Mouse (Mus musculus) ES-E14 (cell line): ENCODE results near the gene Ovol3. TPM values are rescaled to one million over a fixed set of nuclear protein-coding genes. Genes with fewer than 3 reads are reported as not detected.
A peak's percentile ranks its signal among the peaks of the same experiment; 100 is the strongest.

Experiments
- DNase-seq: peaks from one replicate; pipeline ENCODE4 v3.0.0-alpha.2; 2013; ENCODE audit warnings: low read depth, low spot score
- H3K27ac ChIP-seq: 2 replicates; pipeline ENCODE4 v1.5.1; 2012; ENCODE audit warnings: low read depth, mild to moderate bottlenecking, low read length, moderate library complexity, mixed read lengths; ENCODE audit not compliant: poor library complexity, insufficient read depth, severe bottlenecking
- H3K36me3 ChIP-seq: 2 replicates; pipeline ENCODE4 v1.6.1; 2012; ENCODE audit warnings: mild to moderate bottlenecking, low read length, moderate library complexity, mixed read lengths; ENCODE audit not compliant: control insufficient read depth, poor library complexity, insufficient read depth, severe bottlenecking
- H3K4me1 ChIP-seq, 2 experiments: fragments of 150-350 bp in 1 of 2; sonication (generic) in 1 of 2; 2 replicates each; pipeline ENCODE4 v1.6.1; 2012; ENCODE audit warnings: low read length in 2 of 2, mild to moderate bottlenecking in 1 of 2, mixed read lengths in 1 of 2; ENCODE audit not compliant: control insufficient read depth in 2 of 2, insufficient read depth in 2 of 2, poor library complexity in 1 of 2
- H3K4me3 ChIP-seq, 2 experiments: fragments of 150-350 bp in 1 of 2; sonication (generic) in 1 of 2; 2 replicates each; pipeline ENCODE4 v1.5.1; 2012; ENCODE audit warnings: low read length in 2 of 2, low read depth in 1 of 2, mild to moderate bottlenecking in 1 of 2, mixed read lengths in 1 of 2; ENCODE audit not compliant: insufficient read depth in 1 of 2, poor library complexity in 1 of 2, severe bottlenecking in 1 of 2
- H3K9ac ChIP-seq: 2 replicates; pipeline ENCODE4 v1.6.1; 2012; ENCODE audit warnings: low read depth, mild to moderate bottlenecking, low read length, mixed read lengths; ENCODE audit not compliant: poor library complexity, insufficient read depth, severe bottlenecking
- H3K9me3 ChIP-seq: fragments of 150-350 bp; sonication (generic); 2 replicates; pipeline ENCODE4 v1.6.1; 2012; ENCODE audit warnings: low read depth, mild to moderate bottlenecking, low read length; ENCODE audit not compliant: control insufficient read depth, insufficient read depth
- CHD2 ChIP-seq: IDR thresholded peaks from 2 replicates; pipeline ENCODE4 v1.6.1; 2014; ENCODE audit warnings: mild to moderate bottlenecking, low read depth, low read length, inconsistent platforms
- HCFC1 ChIP-seq: IDR thresholded peaks from 2 replicates; pipeline ENCODE4 v1.6.1; 2012; ENCODE audit warnings: low read length, inconsistent platforms, borderline replicate concordance; ENCODE audit not compliant: insufficient read depth
- MAFK ChIP-seq: IDR thresholded peaks from 2 replicates; pipeline ENCODE4 v1.6.1; 2014; ENCODE audit warnings: mild to moderate bottlenecking, low read depth, low read length, inconsistent platforms; ENCODE audit not compliant: insufficient read depth
- ZC3H11A ChIP-seq: IDR thresholded peaks from 2 replicates; pipeline ENCODE4 v1.6.1; 2012; ENCODE audit warnings: low read depth, mild to moderate bottlenecking, inconsistent platforms, low read length, borderline replicate concordance
- ZNF384 ChIP-seq: IDR thresholded peaks from 2 replicates; pipeline ENCODE4 v1.6.1; 2012; ENCODE audit warnings: low read depth, low read length, inconsistent platforms
- in situ Hi-C, 2 experiments: fragments of 600-800 bp; cut with MboI; formaldehyde crosslinking; loops; one replicate each; pipeline ENCODE4 v1.15.1; 2025; ENCODE audit warnings: low sequenced_read_pairs in 2 of 2, inconsistent platforms in 1 of 2; ENCODE audit not compliant: unreplicated experiment in 2 of 2
- total RNA-seq: library from RNA; depleted of rRNA; stranded (reverse); fragments of 300-350 nt; gene quantifications from 2 replicates; pipeline ENCODE4 v1.2.3, GENCODE M21; 2012

Gene Ovol3
- total RNA-seq, 1 experiment: not detected

DNA sequence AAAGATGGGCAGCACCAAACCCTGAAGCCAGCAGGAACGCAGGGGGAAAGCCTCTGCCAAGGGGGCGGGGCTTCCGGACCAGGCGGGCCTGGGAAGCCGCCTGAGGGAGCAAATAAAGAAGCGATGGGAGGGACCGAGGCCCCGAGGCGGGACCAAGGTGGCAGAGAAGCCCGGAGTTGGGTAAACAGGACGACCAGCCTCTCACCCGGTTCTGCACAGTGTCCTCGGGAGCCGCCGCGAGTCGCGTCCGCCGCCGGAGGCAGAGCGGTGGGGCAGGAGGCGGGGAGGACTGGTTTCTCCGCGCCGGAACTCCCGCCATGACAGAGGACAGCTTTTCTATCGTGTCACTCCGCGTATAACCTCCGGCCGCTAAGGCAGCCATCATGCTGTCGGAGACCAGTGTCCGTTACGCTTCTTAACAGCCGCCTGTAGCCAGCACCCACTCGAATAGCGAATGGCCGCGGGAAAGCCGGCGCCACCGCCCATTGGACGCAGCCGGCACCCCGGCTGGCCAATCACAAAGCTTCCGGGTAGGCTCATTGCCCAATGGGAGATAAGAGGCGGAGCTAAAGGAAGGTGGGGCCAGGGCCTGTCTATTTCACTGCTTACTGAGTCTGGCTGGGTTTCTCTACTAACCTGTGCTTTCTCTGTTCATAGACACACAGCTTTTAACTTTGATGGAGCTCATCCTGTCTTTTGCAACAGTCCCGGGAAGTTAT is 44.6 kb upstream of the Ovol3 start, which contains the start of the genes Thap8 and Wdr62:
Gene Thap8 (plus strand): TSS at position 144 of the 719 bp plus-strand sequence.
Gene Wdr62 (minus strand): TSS at position 469 of the 719 bp plus-strand sequence.
- H3K4me3 ChIP-seq: peak within 1 kb of the TSS; percentile 82 to 86
- H3K9me3 ChIP-seq: no peaks in the 10 kb centered on the region
- in situ Hi-C loops: no loop called here
- DNase-seq: peak; percentile 96
- peaks cover 2 to 6% of the 10 kb centered on the region in 2 experiments; a peak in 2 of 4 replicates for H3K4me1 ChIP-seq
- peak within 1 kb of the TSS; percentile 87 for H3K9ac ChIP-seq
- peak; percentile 85 for TF ChIP-seq CHD2
- no peak for TF ChIP-seq ZNF384
- peak within 1 kb of the TSS; percentile 97 for H3K27ac ChIP-seq
- H3K36me3 ChIP-seq: peaks cover 4% of the 10 kb centered on the region

DNA sequence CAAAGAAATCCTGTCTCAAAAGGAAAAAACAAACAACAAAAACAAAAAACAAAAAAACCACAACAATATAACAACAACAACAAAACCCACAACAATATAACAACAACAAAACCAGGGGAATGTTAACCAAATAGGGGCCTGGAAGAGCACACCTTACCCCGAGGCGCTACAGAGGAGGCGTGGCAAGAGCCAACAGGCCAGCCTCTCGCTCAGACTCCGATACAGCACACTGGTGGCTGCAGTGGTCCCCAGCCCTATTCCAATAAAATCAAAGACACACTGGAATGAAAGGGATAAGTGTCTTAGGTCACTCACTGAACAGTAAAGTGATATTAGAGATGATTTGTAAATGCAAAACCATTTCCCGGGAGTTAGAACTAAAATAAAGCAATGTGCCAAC is 44.0 kb upstream of the Ovol3 start:
- Histone ChIP-seq H3K9me3 (no peaks in the 10 kb centered on the region), H3K4me3 (peak overlapping the region; percentile 82 to 86), H3K4me1 (peaks cover 2 to 6% of the 10 kb centered on the region in 2 experiments; a peak in 2 of 4 replicates), H3K9ac (no peak overlapping the region), H3K27ac (no peak overlapping the region; the same call in 1 of the 2 replicates), H3K36me3 (peaks cover 4% of the 10 kb centered on the region)
- TF ChIP-seq CHD2: no peak
- no peak for TF ChIP-seq ZNF384
- no peak for TF ChIP-seq ZC3H11A
- TF ChIP-seq HCFC1: no peak
- no peak for TF ChIP-seq MAFK
- in situ Hi-C loops: no loop called here
- peak; percentile 86 for DNase-seq

DNA sequence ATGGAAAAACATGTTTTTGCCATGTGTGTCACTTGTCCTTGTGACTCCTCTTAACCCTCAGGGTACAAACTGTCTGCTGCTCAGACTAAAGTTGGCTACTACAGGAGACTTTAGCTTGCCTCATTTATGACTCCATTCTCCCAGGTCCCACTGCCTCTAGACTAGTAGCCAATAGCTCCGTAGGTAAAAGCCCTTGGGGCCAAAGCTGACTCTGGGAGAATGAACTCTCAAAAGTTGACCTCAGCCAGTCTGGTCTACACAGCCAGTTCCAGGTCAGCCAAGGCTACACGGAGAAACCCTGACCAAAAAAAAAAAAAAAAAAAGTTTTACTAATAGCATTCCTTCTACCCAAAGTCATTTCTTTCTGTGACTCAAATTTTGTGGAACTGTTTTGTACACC is 43.4 kb upstream of the Ovol3 start:
- DNase-seq: no peak
- H3K4me1 ChIP-seq: peaks cover 2 to 6% of the 10 kb centered on the region in 2 experiments; a peak in 2 of 4 replicates
- TF ChIP-seq ZC3H11A (no peak), MAFK (no peak), HCFC1 (no peak), ZNF384 (no peak), CHD2 (no peak)
- H3K9me3 ChIP-seq: no peaks in the 10 kb centered on the region
- in situ Hi-C loops: no loop called here
- H3K27ac ChIP-seq: peak overlapping the region; percentile 20; the same call in 1 of the 2 replicates
- H3K9ac ChIP-seq: no peak overlapping the region
- H3K36me3 ChIP-seq: peaks cover 5% of the 10 kb centered on the region
- peak overlapping the region; percentile 82 to 86; a peak in 3 of 4 replicates for H3K4me3 ChIP-seq

DNA sequence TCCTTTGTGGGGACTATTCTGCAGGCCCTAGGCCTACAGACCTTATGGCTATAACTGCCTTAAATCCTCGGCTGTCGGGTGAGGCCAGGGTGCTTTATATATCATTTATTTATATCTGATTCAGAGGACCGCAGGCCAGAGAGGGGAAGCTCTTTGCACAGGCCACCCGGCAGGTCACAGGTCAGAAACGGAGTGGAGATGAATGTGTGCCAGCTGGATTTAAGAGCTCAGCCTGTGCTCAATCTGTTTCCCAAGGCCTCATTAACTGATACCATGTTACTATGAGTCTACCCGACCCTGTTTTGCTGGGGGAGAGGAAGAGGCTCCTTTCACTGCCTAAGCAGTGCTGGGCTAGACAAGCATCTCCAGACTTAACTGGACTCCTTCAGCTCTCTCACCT is 38.9 kb upstream of the Ovol3 start:
- H3K9me3 ChIP-seq: no peaks in the 10 kb centered on the region
- in situ Hi-C loops: no loop called here
- H3K9ac ChIP-seq: no peak overlapping the region
- no peak overlapping the region for H3K27ac ChIP-seq
- H3K4me3 ChIP-seq: no peak overlapping the region
- no peak for TF ChIP-seq CHD2
- TF ChIP-seq ZC3H11A: no peak
- no peak for TF ChIP-seq MAFK
- TF ChIP-seq HCFC1: no peak
- TF ChIP-seq ZNF384: no peak
- DNase-seq: no peak
- H3K4me1 ChIP-seq: peaks cover 0 to 4% of the 10 kb centered on the region in 2 experiments; a peak in 1 of 4 replicates
- H3K36me3 ChIP-seq: peaks cover 37% of the 10 kb centered on the region
